Mouse (Mus musculus) myocyte (in vitro differentiated cells): ENCODE results near the gene Igdcc3. TPM values are rescaled to one million over a fixed set of nuclear protein-coding genes. Genes with fewer than 3 reads are reported as not detected.
A peak's percentile ranks its signal among the peaks of the same experiment; 100 is the strongest.
"Not testable (repeated sequence)": the region's sequence is repeated elsewhere in the genome, so short reads cannot be mapped to it uniquely, and the experiment has no call there.

ENCODE experiments used
- H3K27me3 ChIP-seq: one replicate; pipeline ENCODE4 v1.6.1; 2011; ENCODE audit not compliant: control insufficient read depth, insufficient read depth, insufficient read length
- H3K36me3 ChIP-seq: one replicate; pipeline ENCODE4 v1.6.1; 2011; ENCODE audit not compliant: control insufficient read depth, insufficient read depth
- H3K4me2 ChIP-seq: one replicate; pipeline ENCODE4 v1.6.1; 2011; ENCODE audit warnings: low read depth, control low read depth
- H3K4me3 ChIP-seq: one replicate; pipeline ENCODE4 v1.5.1; 2011; ENCODE audit warnings: mild to moderate bottlenecking, control low read depth, moderate library complexity
- H3K79me2 ChIP-seq: one replicate; pipeline ENCODE4 v1.6.1; 2011; ENCODE audit not compliant: control insufficient read depth, insufficient read depth
- H3ac ChIP-seq: one replicate; pipeline ENCODE4 v1.6.1; 2011; ENCODE audit not compliant: control insufficient read depth, insufficient read length
- CEBPB ChIP-seq: IDR thresholded peaks from 2 replicates; pipeline ENCODE4 v1.6.1; 2011; ENCODE audit warnings: mild to moderate bottlenecking, moderate library complexity; ENCODE audit not compliant: poor library complexity, insufficient read depth, severe bottlenecking
- E2F4 ChIP-seq: IDR thresholded peaks from one replicate; pipeline ENCODE4 v1.6.1; 2011; ENCODE audit warnings: mild to moderate bottlenecking, control low read depth, moderate library complexity; ENCODE audit not compliant: insufficient read depth
- MAX ChIP-seq: IDR thresholded peaks from one replicate; pipeline ENCODE4 v1.6.1; 2011; ENCODE audit warnings: low read depth, mild to moderate bottlenecking, control low read depth
- MYOD1 ChIP-seq, 3 experiments: IDR thresholded peaks; one replicate each; pipeline ENCODE4 v1.6.1; 2011; ENCODE audit warnings: control low read depth in 2 of 3, low read depth in 2 of 3, mild to moderate bottlenecking in 2 of 3, moderate library complexity in 1 of 3; ENCODE audit not compliant: insufficient read length in 2 of 3, control insufficient read depth in 1 of 3
- MYOG ChIP-seq, 3 experiments: IDR thresholded peaks; one replicate each; pipeline ENCODE4 v1.6.1; 2011; ENCODE audit warnings: control low read depth in 2 of 3, low read depth in 2 of 3, mild to moderate bottlenecking in 2 of 3; ENCODE audit not compliant: insufficient read length in 2 of 3, control insufficient read depth in 1 of 3, insufficient read depth in 1 of 3
- POLR2A ChIP-seq: IDR thresholded peaks from one replicate; pipeline ENCODE4 v1.6.1; 2011; ENCODE audit warnings: low read depth, mild to moderate bottlenecking, control low read depth, moderate library complexity; ENCODE audit not compliant: insufficient read length
- POLR2AphosphoS2 ChIP-seq: IDR thresholded peaks from one replicate; pipeline ENCODE4 v1.6.1; 2011; ENCODE audit warnings: low read depth, control low read depth; ENCODE audit not compliant: insufficient read length
- REST ChIP-seq: IDR thresholded peaks from one replicate; pipeline ENCODE4 v1.6.1; 2011; ENCODE audit warnings: mild to moderate bottlenecking, control low read depth, moderate library complexity; ENCODE audit not compliant: insufficient read depth, insufficient read length
- SRF ChIP-seq: IDR thresholded peaks from one replicate; pipeline ENCODE4 v1.6.1; 2011; ENCODE audit warnings: low read depth; ENCODE audit not compliant: control insufficient read depth, insufficient read length
- TCF12 ChIP-seq: IDR thresholded peaks from one replicate; pipeline ENCODE4 v1.6.1; 2011; ENCODE audit warnings: mild to moderate bottlenecking, control low read depth; ENCODE audit not compliant: poor library complexity, insufficient read depth, severe bottlenecking
- TCF3 ChIP-seq: IDR thresholded peaks from one replicate; pipeline ENCODE4 v1.6.1; 2011; ENCODE audit warnings: low read depth, control low read depth; ENCODE audit not compliant: insufficient read length
- USF1 ChIP-seq: IDR thresholded peaks from one replicate; pipeline ENCODE4 v1.6.1; 2011; ENCODE audit warnings: low read depth, mild to moderate bottlenecking, control low read depth, moderate library complexity
- polyA plus RNA-seq: library from polyadenylated mRNA; unstranded; fragments of >200 nt; fragmentation: generic; extraction: Trizol; gene quantifications from one replicate; pipeline ENCODE4 v1.2.1, GENCODE M21; 2012; ENCODE audit warnings: missing spikeins

Gene Igdcc3
- polyA plus RNA-seq, 1 experiment = not detected

DNA sequence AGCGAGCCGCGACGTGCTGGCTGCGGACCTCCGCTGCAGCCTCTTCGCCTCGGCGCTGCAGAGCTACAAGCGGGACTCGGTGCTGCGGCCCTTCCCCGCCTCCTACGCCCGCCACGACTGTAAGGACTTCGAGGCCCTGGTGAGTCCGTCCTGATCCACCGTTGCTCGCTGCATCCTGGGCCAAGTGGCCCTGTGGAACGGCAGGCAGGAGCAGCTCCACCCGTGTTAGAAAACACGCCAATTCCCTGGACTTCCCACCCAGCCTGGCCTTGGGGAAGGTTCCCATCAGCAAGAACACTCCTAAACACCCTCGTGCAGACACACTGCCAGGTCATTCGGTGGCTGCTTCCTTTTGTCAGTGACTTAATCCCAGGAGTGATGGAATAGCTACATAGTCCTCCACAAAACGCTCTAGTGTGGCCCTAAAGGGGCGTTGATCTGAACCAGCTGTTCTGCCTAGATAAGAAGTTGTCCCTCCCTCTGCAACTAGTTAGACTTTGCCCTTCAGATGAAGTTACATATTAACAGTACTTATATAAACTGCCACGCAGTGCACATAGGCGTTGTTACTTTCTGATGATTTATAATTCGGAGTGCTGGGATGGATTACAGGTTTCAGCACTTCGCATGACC, 74.6 kb downstream of the Igdcc3 start:
- Histone ChIP-seq H3K27me3 (no peaks in the 10 kb centered on the region), H3K4me3 (peak overlapping the region; percentile 39), H3K36me3 (no peaks in the 10 kb centered on the region), H3ac (peak overlapping the region; percentile 28), H3K79me2 (no peaks in the 10 kb centered on the region), H3K4me2 (peak overlapping the region; percentile 96)
- no peak for TF ChIP-seq TCF3
- TF ChIP-seq REST = no peak
- peak; percentile 18 for TF ChIP-seq POLR2AphosphoS2
- TF ChIP-seq SRF = no peak
- no peak for TF ChIP-seq MYOD1 (IDR thresholded peaks at IDR 0.05; ENCODE audit: control insufficient read depth in 1 of 3, insufficient read length in 2 of 3, low read depth in 2 of 3)
- TF ChIP-seq E2F4 = no peak
- TF ChIP-seq CEBPB = no peak

- Histone ChIP-seq H3K27me3 (no peaks in the 10 kb centered on the region), H3K4me2 (peak overlapping the region; percentile 12), H3K4me3 (no peak overlapping the region), H3K36me3 (no peaks in the 10 kb centered on the region), H3K79me2 (no peaks in the 10 kb centered on the region), H3ac (no peak overlapping the region)
- TF ChIP-seq E2F4 (no peak), REST (no peak), TCF12 (no peak), MYOG (IDR thresholded peaks at IDR 0.05; ENCODE audit: control insufficient read depth in 1 of 3, insufficient read depth in 1 of 3, insufficient read length in 2 of 3, low read depth in 2 of 3) (no peak), USF1 (no peak), MYOD1 (IDR thresholded peaks at IDR 0.05; ENCODE audit: control insufficient read depth in 1 of 3, insufficient read length in 2 of 3, low read depth in 2 of 3) (no peak), SRF (no peak), MAX (no peak), TCF3 (no peak), POLR2AphosphoS2 (no peak), POLR2A (no peak), CEBPB (no peak)
Observed at GRCm38 (mm10) chr9:65216972-65217371, 76.0 kb downstream of the Igdcc3 start.

GRCm38 (mm10) chr9:65217661-65218060, 76.7 kb downstream of the Igdcc3 start:
- Histone ChIP-seq H3K79me2 (no peaks in the 10 kb centered on the region), H3ac (no peak overlapping the region), H3K4me3 (no peak overlapping the region), H3K4me2 (no peak overlapping the region), H3K27me3 (no peaks in the 10 kb centered on the region), H3K36me3 (no peaks in the 10 kb centered on the region)
- TF ChIP-seq E2F4 = no peak
- TF ChIP-seq MAX = no peak
- no peak for TF ChIP-seq CEBPB
- no peak for TF ChIP-seq POLR2A
- no peak for TF ChIP-seq TCF12
- no peak for TF ChIP-seq MYOD1 (IDR thresholded peaks at IDR 0.05; ENCODE audit: control insufficient read depth in 1 of 3, insufficient read length in 2 of 3, low read depth in 2 of 3)
- no peak for TF ChIP-seq TCF3
- TF ChIP-seq REST = no peak
- TF ChIP-seq MYOG (IDR thresholded peaks at IDR 0.05; ENCODE audit: control insufficient read depth in 1 of 3, insufficient read depth in 1 of 3, insufficient read length in 2 of 3, low read depth in 2 of 3) = no peak
- no peak for TF ChIP-seq USF1
- no peak for TF ChIP-seq POLR2AphosphoS2

DNA sequence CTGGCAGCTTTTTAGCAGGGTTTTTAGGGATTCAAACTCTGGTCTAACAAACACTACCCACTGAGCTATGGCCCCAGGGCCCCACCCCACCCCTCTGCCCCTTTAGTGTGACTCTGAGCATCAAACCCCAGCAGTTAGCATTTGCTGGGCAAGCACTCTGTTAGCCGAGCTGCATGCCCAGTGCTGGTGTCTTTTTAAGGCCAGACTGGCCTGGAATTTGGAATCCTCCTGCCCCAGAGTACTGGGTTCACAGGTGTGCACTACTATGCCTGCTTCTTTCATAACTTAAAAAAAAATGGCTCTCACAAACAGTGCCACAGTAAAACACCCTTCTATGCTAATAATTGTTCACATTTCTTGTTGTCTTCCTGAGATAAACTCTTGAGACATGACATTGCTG, 77.9 kb downstream of the Igdcc3 start:
- TF ChIP-seq MYOG (IDR thresholded peaks at IDR 0.05; ENCODE audit: control insufficient read depth in 1 of 3, insufficient read depth in 1 of 3, insufficient read length in 2 of 3, low read depth in 2 of 3) (no peak), CEBPB (no peak), TCF3 (no peak), REST (no peak), MAX (no peak), POLR2AphosphoS2 (no peak), E2F4 (no peak), MYOD1 (IDR thresholded peaks at IDR 0.05; ENCODE audit: control insufficient read depth in 1 of 3, insufficient read length in 2 of 3, low read depth in 2 of 3) (no peak), POLR2A (no peak), USF1 (no peak), TCF12 (no peak), SRF (no peak)
- H3K27me3 ChIP-seq = no peaks in the 10 kb centered on the region
- H3K79me2 ChIP-seq = no peaks in the 10 kb centered on the region
- no peak overlapping the region for H3K4me2 ChIP-seq
- H3ac ChIP-seq = no peak overlapping the region
- no peaks in the 10 kb centered on the region for H3K36me3 ChIP-seq
- H3K4me3 ChIP-seq = no peak overlapping the region

DNA sequence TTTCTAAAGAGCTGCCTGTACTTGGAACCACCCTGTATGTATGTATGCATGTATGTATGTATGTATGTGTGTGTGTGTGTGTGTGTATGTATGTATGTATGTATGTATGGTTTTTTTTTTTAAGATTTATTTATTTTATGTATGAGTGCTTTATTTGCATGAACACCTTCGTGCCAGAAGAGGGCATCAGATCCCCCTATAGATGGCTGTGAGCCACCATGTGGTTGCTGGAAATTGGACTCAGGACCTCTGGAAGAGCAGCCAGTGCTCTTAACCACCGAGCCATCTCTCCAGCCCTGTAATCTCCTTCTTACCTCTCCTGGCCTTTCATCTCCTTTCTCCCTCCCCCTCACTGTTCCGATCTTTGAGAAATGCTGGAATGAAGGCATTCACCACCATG, 79.4 kb downstream of the Igdcc3 start:
- not testable (repeated sequence) for H3K79me2 ChIP-seq, H3ac ChIP-seq, H3K4me3 ChIP-seq, H3K36me3 ChIP-seq, H3K27me3 ChIP-seq, H3K4me2 ChIP-seq
